Mouse (Mus musculus): ENCODE data around the gene Dnah7b. TPM values are rescaled to one million over a fixed set of nuclear protein-coding genes. Genes with fewer than 3 reads are reported as not detected.
"Not testable (repeated sequence)": the region's sequence is repeated elsewhere in the genome, so short reads cannot be mapped to it uniquely, and the experiment has no call there.

The Dnah7b gene
- polyA plus RNA-seq, 1 experiment from 2014 or later = 0.04 TPM

- H3K9me3 ChIP-seq (replicated peaks; ENCODE audit: control insufficient read depth, low read length); H3K27me3 ChIP-seq (ENCODE audit: control insufficient read depth, insufficient read depth, low read depth, low read length); H3K4me3 ChIP-seq (ENCODE audit: low read depth, low read length); H3K36me3 ChIP-seq (ENCODE audit: control insufficient read depth, insufficient read depth); H3K27ac ChIP-seq (ENCODE audit: low read length); H3K9ac ChIP-seq (ENCODE audit: low read depth, low read length); H3K4me2 ChIP-seq (ENCODE audit: low read depth, low read length); ATAC-seq (ENCODE audit: low read depth); H3K4me1 ChIP-seq (ENCODE audit: control insufficient read depth, low read depth, low read length): not testable (repeated sequence)
- 35% methylated on average over 7 of the region's 7 CpGs for WGBS (ENCODE audit: insufficient replicate concordance)
These were observed 348.7 kb downstream of the Dnah7b start for GRCm38 (mm10) chr1:46414798-46415197.

GRCm38 (mm10) chr1:46416946-46417345, 350.8 kb downstream of the Dnah7b start:
- not testable (repeated sequence) for H3K36me3 ChIP-seq (ENCODE audit: control insufficient read depth, insufficient read depth); H3K4me3 ChIP-seq (ENCODE audit: low read depth, low read length); ATAC-seq (ENCODE audit: low read depth); H3K27me3 ChIP-seq (ENCODE audit: control insufficient read depth, insufficient read depth, low read depth, low read length); H3K4me2 ChIP-seq (ENCODE audit: low read depth, low read length); H3K9ac ChIP-seq (ENCODE audit: low read depth, low read length); H3K4me1 ChIP-seq (ENCODE audit: control insufficient read depth, low read depth, low read length); H3K9me3 ChIP-seq (replicated peaks; ENCODE audit: control insufficient read depth, low read length); H3K27ac ChIP-seq (ENCODE audit: low read length)
- 13% methylated on average over 3 of the region's 3 CpGs for whole genome bisulfite sequencing (ENCODE audit: insufficient replicate concordance)

GRCm38 (mm10) chr1:46418966-46419365, 352.9 kb downstream of the Dnah7b start:
- 58% methylated on average over 3 of the region's 4 CpGs for WGBS (ENCODE audit: insufficient replicate concordance)
- H3K4me2 ChIP-seq (ENCODE audit: low read depth, low read length); ATAC-seq (ENCODE audit: low read depth); H3K36me3 ChIP-seq (ENCODE audit: control insufficient read depth, insufficient read depth); H3K9me3 ChIP-seq (replicated peaks; ENCODE audit: control insufficient read depth, low read length); H3K27ac ChIP-seq (ENCODE audit: low read length); H3K4me3 ChIP-seq (ENCODE audit: low read depth, low read length); H3K9ac ChIP-seq (ENCODE audit: low read depth, low read length); H3K4me1 ChIP-seq (ENCODE audit: control insufficient read depth, low read depth, low read length); H3K27me3 ChIP-seq (ENCODE audit: control insufficient read depth, insufficient read depth, low read depth, low read length): not testable (repeated sequence)

Other genes with a start within 250 kb of the Dnah7b start
- gene Gm5269, start 176.0 kb upstream of the Dnah7b start, polyA plus RNA-seq (2015; fragmentation: Nextera tagmentation; extraction: Ambion mirVana) = 0.15 and 0.63 TPM in 2 replicates
- 178 and 179 TPM in 2 replicates for gene Slc40a1, start 139.8 kb upstream of the Dnah7b start, polyA plus RNA-seq (2015; fragmentation: Nextera tagmentation; extraction: Ambion mirVana)